Mouse (Mus musculus) small intestine, adult 2 months (tissue): ENCODE results near the gene Csrp2.

Source experiments
- CTCF ChIP-seq: fragments of 200-500 bp; IDR thresholded peaks from 2 replicates; pipeline ENCODE4 v1.5.1; 2012; ENCODE audit warnings: low read depth, mild to moderate bottlenecking, control low read depth, inconsistent platforms, low read length, moderate library complexity, mixed read lengths; ENCODE audit not compliant: insufficient replicate concordance, insufficient read length; ENCODE audit errors: extremely low read depth
- POLR2A ChIP-seq: fragments of 200-500 bp; IDR thresholded peaks from 2 replicates; pipeline ENCODE4 v1.6.1; 2012; ENCODE audit warnings: low read depth, mild to moderate bottlenecking, control low read depth, inconsistent platforms, low read length, moderate library complexity

DNA sequence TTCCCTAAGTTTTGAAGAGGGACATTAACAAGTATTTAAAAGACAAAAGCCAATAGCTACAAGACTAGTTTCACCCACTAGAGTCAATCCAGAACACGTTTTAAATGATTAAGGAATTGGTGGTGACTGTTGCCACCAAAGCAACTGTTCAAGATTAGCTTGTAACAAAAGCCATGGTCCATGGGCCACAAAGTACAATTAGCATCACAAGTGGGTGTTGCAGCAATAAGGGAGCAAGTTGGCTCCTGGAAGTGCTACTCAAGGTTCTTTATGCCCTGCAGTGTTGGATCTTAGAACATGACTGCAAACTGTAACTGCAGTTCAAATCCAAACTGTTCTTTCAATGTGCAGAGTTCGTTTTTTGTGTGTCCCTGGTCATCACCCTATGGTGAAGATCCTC is 57.8 kb downstream of the Csrp2 start:
- TF ChIP-seq POLR2A: no peak
- no peak for TF ChIP-seq CTCF
